Comparison of ENCODE assay signal across 17 mouse cellular contexts in the genomic region with DNA sequence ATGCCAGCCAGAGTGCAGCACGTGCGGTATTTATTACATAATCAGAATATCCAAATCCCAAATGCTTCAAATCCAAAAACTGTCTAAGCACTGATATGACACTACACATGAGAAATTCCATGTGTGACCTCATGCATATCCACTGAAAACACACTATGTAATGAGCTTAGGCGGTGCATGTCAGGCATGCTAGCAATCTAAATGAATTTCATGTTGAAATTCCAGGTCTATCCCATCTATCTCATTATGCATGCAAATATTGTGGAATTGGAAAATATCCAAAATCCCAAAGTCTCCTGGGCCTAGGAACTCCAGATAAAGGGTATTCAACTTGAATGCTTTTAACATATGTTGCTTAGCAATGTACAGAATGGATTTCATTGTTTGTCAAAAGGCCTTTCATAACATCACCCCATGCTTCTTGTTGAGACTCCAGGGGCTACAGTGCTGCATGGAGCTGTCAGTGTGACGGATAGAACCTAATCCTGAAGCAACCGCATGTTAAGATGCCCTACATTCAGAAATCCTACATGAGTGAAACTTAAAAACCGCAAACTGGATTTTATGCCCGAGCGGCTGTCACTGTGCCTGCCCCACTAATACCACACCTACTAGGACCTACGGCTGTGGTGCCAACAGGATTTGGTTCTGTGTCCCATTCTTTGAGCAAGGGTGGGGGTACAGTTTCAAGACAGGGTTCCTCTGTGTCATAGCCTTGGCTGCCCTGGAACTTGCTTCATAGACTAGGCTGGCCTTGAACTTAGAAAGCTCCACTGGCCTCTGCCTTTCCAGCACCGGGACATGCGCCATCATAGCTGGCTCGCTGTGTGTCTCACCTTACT. TPM values are rescaled to one million over a fixed set of nuclear protein-coding genes. Genes with fewer than 3 reads are reported as not detected.
DNase-seq lines count a peak whose midpoint lies in the region; ATAC-seq lines count a peak whose summit lies in the region.
"Had no signal": no experiment of that assay in that cellular context is flagged by ENCODE, and none has a peak within 500 bp of the region (broad histone marks: within the 10 kb centered on the region; RNA-seq: fewer than 3 reads in every experiment).

No protein-coding gene starts in this region.

- H3K27me3 ChIP-seq in hindbrain, embryonic 11.5 days (ENCODE audit: control insufficient read depth, insufficient read depth, low read length) = no peaks in the 10 kb centered on the region
- no peaks in the 10 kb centered on the region for H3K27me3 ChIP-seq in hindbrain, embryonic 10.5 days (ENCODE audit: insufficient read depth, poor library complexity, severe bottlenecking)
- no peaks in the 10 kb centered on the region for H3K27me3 ChIP-seq in forebrain, embryonic 14.5 days (replicated peaks; ENCODE audit: control insufficient read depth, insufficient read depth, low read length)
- no peaks in the 10 kb centered on the region for H3K27me3 ChIP-seq in hindbrain, embryonic 16.5 days (replicated peaks; ENCODE audit: control insufficient read depth, insufficient read depth, low read length)
- H3K27me3 ChIP-seq: intestine, embryonic 15.5 days; kidney, embryonic 15.5 days; limb, embryonic 12.5 days had no signal

- no peaks in the 10 kb centered on the region for H3K9me3 ChIP-seq in hindbrain, embryonic 11.5 days (ENCODE audit: control insufficient read depth, low read length)
- H3K9me3 ChIP-seq in hindbrain, embryonic 10.5 days = no peaks in the 10 kb centered on the region
- no peaks in the 10 kb centered on the region for H3K9me3 ChIP-seq in forebrain, embryonic 14.5 days (replicated peaks; ENCODE audit: control insufficient read depth, low read length)
- no peaks in the 10 kb centered on the region for H3K9me3 ChIP-seq in hindbrain, embryonic 16.5 days (ENCODE audit: control insufficient read depth, low read length)
- H3K9me3 ChIP-seq: intestine, embryonic 15.5 days; kidney, embryonic 15.5 days; limb, embryonic 12.5 days had no signal

- H3K27ac ChIP-seq in hindbrain, embryonic 11.5 days (ENCODE audit: low read depth, low read length) = no peak overlapping the region
- no peak overlapping the region for H3K27ac ChIP-seq in hindbrain, embryonic 10.5 days
- peak overlapping the region; percentile 77 for H3K27ac ChIP-seq in forebrain, embryonic 14.5 days (ENCODE audit: low read depth, low read length)
- no peak overlapping the region for H3K27ac ChIP-seq in hindbrain, embryonic 16.5 days (ENCODE audit: low read depth, low read length)
- H3K27ac ChIP-seq: intestine, embryonic 15.5 days; kidney, embryonic 15.5 days; limb, embryonic 12.5 days; liver, embryonic 14.5 days had no signal

- peak; percentile 25 for DNase-seq in hindbrain, embryonic 11.5 days (ENCODE audit: low spot score)
- DNase-seq in hindbrain, embryonic 10.5 days (ENCODE audit: low spot score) = no peak
- DNase-seq in brain, embryonic 18.5 days (ENCODE audit: low read depth, low spot score) = peak; percentile 26
- DNase-seq in forebrain, embryonic 14.5 days (ENCODE audit: low spot score) = peak; percentile 85
- no peak for DNase-seq in gastrocnemius, postnatal 4 days (ENCODE audit: low spot score in 2 of 2)
- DNase-seq: adrenal gland, adult 2 months; gastrocnemius, postnatal 25 days; heart, postnatal 14 days; thymus, adult 2 months had no signal

- H3K9ac ChIP-seq in hindbrain, embryonic 11.5 days (ENCODE audit: low read depth, low read length) = no peak overlapping the region
- H3K9ac ChIP-seq in forebrain, embryonic 14.5 days (ENCODE audit: low read length) = no peak overlapping the region
- H3K9ac ChIP-seq in hindbrain, embryonic 16.5 days (ENCODE audit: low read depth, low read length) = no peak overlapping the region
- H3K9ac ChIP-seq: intestine, embryonic 15.5 days; kidney, embryonic 15.5 days; limb, embryonic 12.5 days; liver, embryonic 14.5 days had no signal

- WGBS in hindbrain, embryonic 11.5 days = 78% methylated on average over 12 of the region's 12 CpGs
- 87% methylated on average over 12 of the region's 12 CpGs for WGBS in hindbrain, embryonic 10.5 days
- WGBS in forebrain, embryonic 14.5 days = 37% methylated on average over 12 of the region's 12 CpGs
- 50% methylated on average over 12 of the region's 12 CpGs for WGBS in hindbrain, embryonic 16.5 days

- H3K4me1 ChIP-seq in hindbrain, embryonic 11.5 days (replicated peaks; ENCODE audit: control insufficient read depth, insufficient read depth, low read length) = peaks cover 4% of the 10 kb centered on the region; the same call in 1 of the 2 replicates
- H3K4me1 ChIP-seq in hindbrain, embryonic 10.5 days (replicated peaks) = peaks cover 29% of the 10 kb centered on the region
- H3K4me1 ChIP-seq in forebrain, embryonic 14.5 days (ENCODE audit: control insufficient read depth, insufficient read depth, low read length) = peaks cover 16% of the 10 kb centered on the region
- no peaks in the 10 kb centered on the region; the same call in none of the 2 replicates for H3K4me1 ChIP-seq in hindbrain, embryonic 16.5 days (ENCODE audit: control insufficient read depth, insufficient read depth, low read depth, low read length)
- H3K4me1 ChIP-seq: intestine, embryonic 15.5 days; limb, embryonic 12.5 days had no signal

- no peaks in the 10 kb centered on the region for H3K36me3 ChIP-seq in hindbrain, embryonic 11.5 days (ENCODE audit: control insufficient read depth, insufficient read depth, low read length)
- H3K36me3 ChIP-seq in hindbrain, embryonic 10.5 days = peaks cover 69% of the 10 kb centered on the region
- peaks cover 66% of the 10 kb centered on the region for H3K36me3 ChIP-seq in forebrain, embryonic 14.5 days (ENCODE audit: control insufficient read depth, insufficient read depth, low read length)
- peaks cover 22% of the 10 kb centered on the region for H3K36me3 ChIP-seq in hindbrain, embryonic 16.5 days (ENCODE audit: control insufficient read depth, insufficient read depth, low read length)

- H3K4me3 ChIP-seq in hindbrain, embryonic 11.5 days (ENCODE audit: low read depth, low read length) = no peak overlapping the region
- no peak overlapping the region for H3K4me3 ChIP-seq in hindbrain, embryonic 10.5 days
- H3K4me3 ChIP-seq in forebrain, embryonic 14.5 days (ENCODE audit: low read depth, low read length) = no peak overlapping the region
- H3K4me3 ChIP-seq in hindbrain, embryonic 16.5 days (ENCODE audit: low read length) = no peak overlapping the region
- H3K4me3 ChIP-seq: intestine, embryonic 15.5 days; kidney, embryonic 15.5 days; limb, embryonic 12.5 days had no signal

- no peak overlapping the region for H3K4me2 ChIP-seq in hindbrain, embryonic 11.5 days (replicated peaks; ENCODE audit: low read depth, low read length)
- H3K4me2 ChIP-seq in forebrain, embryonic 14.5 days (ENCODE audit: low read length) = no peak overlapping the region
- H3K4me2 ChIP-seq in hindbrain, embryonic 16.5 days (ENCODE audit: low read length) = no peak overlapping the region
- H3K4me2 ChIP-seq: heart, embryonic 11.5 days; intestine, embryonic 15.5 days; kidney, embryonic 15.5 days; limb, embryonic 12.5 days had no signal

- ATAC-seq in hindbrain, embryonic 11.5 days (ENCODE audit: low FRiP score) = peak; percentile 59
- ATAC-seq in forebrain, embryonic 14.5 days = peak; percentile 79
- ATAC-seq in hindbrain, embryonic 16.5 days = peak; percentile 72
- no peak for ATAC-seq in erythroid progenitor cell, adult 5-6 weeks (replicated peaks; ENCODE audit: low FRiP score, poor library complexity, severe bottlenecking)
- ATAC-seq in frontal cortex, adult (ENCODE audit: low TSS enrichment) = no peak
- ATAC-seq: intestine, embryonic 15.5 days had no signal

RNA-seq across cellular contexts. Expression of a gene that starts 23.1 kb away (rescaled TPM):
- 0.86 and 0.96 TPM in 2 replicates for polyA plus RNA-seq in hindbrain, embryonic 11.5 days (2014; fragmentation: Nextera tagmentation; extraction: Ambion mirVana)
- 0.64 and 0.72 TPM in 2 replicates for polyA plus RNA-seq in hindbrain, embryonic 10.5 days (2016; fragmentation: Nextera tagmentation; extraction: Ambion mirVana)
- 0.90 and 1.3 TPM in 2 replicates for polyA plus RNA-seq in forebrain, embryonic 14.5 days (2014; fragmentation: Nextera tagmentation; extraction: Ambion mirVana)
- polyA plus RNA-seq in hindbrain, embryonic 16.5 days (2015; fragmentation: Nextera tagmentation; extraction: Ambion mirVana) = 0.97 and 1.0 TPM in 2 replicates
- total RNA-seq in gastrocnemius, postnatal 4 days (2021) = 10 to 100 TPM; 28.7 to 30.8 TPM
- not detected in 2 replicates for total RNA-seq in erythroid progenitor cell, adult 5-6 weeks (2015; ENCODE audit: low replicate concordance)
- total RNA-seq in erythroid progenitor cell, adult 5-6 weeks (2017; ENCODE audit: low replicate concordance) = 0.26 TPM in 1 of 2 replicates, not detected in the other

RNA-seq across cellular contexts. Expression of a gene that starts 59.9 kb away (rescaled TPM):
- 109 and 114 TPM in 2 replicates for polyA plus RNA-seq in hindbrain, embryonic 11.5 days (2014; fragmentation: Nextera tagmentation; extraction: Ambion mirVana)
- 85.9 and 87.8 TPM in 2 replicates for polyA plus RNA-seq in hindbrain, embryonic 10.5 days (2016; fragmentation: Nextera tagmentation; extraction: Ambion mirVana)
- polyA plus RNA-seq in forebrain, embryonic 14.5 days (2014; fragmentation: Nextera tagmentation; extraction: Ambion mirVana) = 120 and 132 TPM in 2 replicates
- 121 and 129 TPM in 2 replicates for polyA plus RNA-seq in hindbrain, embryonic 16.5 days (2015; fragmentation: Nextera tagmentation; extraction: Ambion mirVana)
- 100 to 1,000 TPM; 187 to 191 TPM for total RNA-seq in gastrocnemius, postnatal 4 days (2021)
- total RNA-seq in erythroid progenitor cell, adult 5-6 weeks (2015; ENCODE audit: low replicate concordance) = 59.5 and 93.9 TPM in 2 replicates
- 10.8 and 24.5 TPM in 2 replicates for total RNA-seq in erythroid progenitor cell, adult 5-6 weeks (2017; ENCODE audit: low replicate concordance)

Comparison
In these comparisons a context has a peak if more than half of its experiments do, and no peak if none do; other contexts are left out.
1. DNase-seq: peak in hindbrain, embryonic 11.5 days (single experiment), brain, embryonic 18.5 days (single experiment) and forebrain, embryonic 14.5 days (single experiment); none in hindbrain, embryonic 10.5 days (single experiment) and gastrocnemius, postnatal 4 days (0 of 2).
2. ATAC-seq: peak in hindbrain, embryonic 11.5 days (single experiment), forebrain, embryonic 14.5 days (single experiment) and hindbrain, embryonic 16.5 days (single experiment); none in erythroid progenitor cell, adult 5-6 weeks (single experiment) and frontal cortex, adult (single experiment).